28 mouse cellular contexts compared by ENCODE assay signal in genomic region chr17:10011728-10012127, GRCm38 (mm10).
DNase-seq lines count a peak whose midpoint lies in the region; ATAC-seq lines count a peak whose summit lies in the region.
"Had no signal": no experiment of that assay in that cellular context is flagged by ENCODE, and none has a peak within 500 bp of the region (broad histone marks: within the 10 kb centered on the region; RNA-seq: fewer than 3 reads in every experiment).

No protein-coding gene starts in this region.

- H3K9ac ChIP-seq in hindbrain, embryonic 12.5 days, result no peak overlapping the region
- no peak overlapping the region for H3K9ac ChIP-seq in neural tube, embryonic 14.5 days (replicated peaks; ENCODE audit: low read depth, low read length)
- H3K9ac ChIP-seq: embryonic facial prominence, embryonic 15.5 days; forebrain, embryonic 12.5 days; forebrain, postnatal 0 days; hindbrain, embryonic 15.5 days; kidney, embryonic 15.5 days; limb, embryonic 13.5 days; liver, embryonic 12.5 days; liver, postnatal 0 days; midbrain, embryonic 15.5 days had no signal

- H3K4me1 ChIP-seq in hindbrain, embryonic 12.5 days, result peaks cover 12% of the 10 kb centered on the region; the same call in 1 of the 2 replicates
- peaks cover 15% of the 10 kb centered on the region; the same call in 1 of the 2 replicates for H3K4me1 ChIP-seq in hindbrain, embryonic 10.5 days (replicated peaks)
- H3K4me1 ChIP-seq in neural tube, embryonic 14.5 days (ENCODE audit: control insufficient read depth, insufficient read depth, low read length), result peaks cover 6% of the 10 kb centered on the region; the same call in 1 of the 2 replicates
- H3K4me1 ChIP-seq: embryonic facial prominence, embryonic 15.5 days; forebrain, embryonic 12.5 days; hindbrain, embryonic 15.5 days; liver, embryonic 12.5 days; midbrain, embryonic 15.5 days had no signal

- H3K4me3 ChIP-seq in hindbrain, embryonic 12.5 days, result no peak overlapping the region
- H3K4me3 ChIP-seq in hindbrain, embryonic 10.5 days, result no peak overlapping the region
- no peak overlapping the region for H3K4me3 ChIP-seq in neural tube, embryonic 14.5 days (ENCODE audit: low read depth, low read length)
- H3K4me3 ChIP-seq: embryonic facial prominence, embryonic 15.5 days; forebrain, embryonic 12.5 days; hindbrain, embryonic 15.5 days; kidney, embryonic 15.5 days; limb, embryonic 13.5 days; liver, embryonic 12.5 days; megakaryocyte, embryonic 14.5 days; midbrain, embryonic 15.5 days; myocyte had no signal

- no peaks in the 10 kb centered on the region for H3K9me3 ChIP-seq in hindbrain, embryonic 12.5 days (replicated peaks)
- H3K9me3 ChIP-seq in hindbrain, embryonic 10.5 days, result no peaks in the 10 kb centered on the region
- no peaks in the 10 kb centered on the region for H3K9me3 ChIP-seq in neural tube, embryonic 14.5 days (ENCODE audit: control insufficient read depth, low read length)
- H3K9me3 ChIP-seq: embryonic facial prominence, embryonic 15.5 days; forebrain, embryonic 12.5 days; hindbrain, embryonic 15.5 days; kidney, embryonic 15.5 days; limb, embryonic 13.5 days; liver, embryonic 12.5 days; midbrain, embryonic 15.5 days had no signal

- peak overlapping the region; percentile 26 for H3K27ac ChIP-seq in hindbrain, embryonic 12.5 days
- no peak overlapping the region for H3K27ac ChIP-seq in hindbrain, embryonic 10.5 days
- H3K27ac ChIP-seq in neural tube, embryonic 14.5 days (ENCODE audit: low read depth, low read length), result no peak overlapping the region
- H3K27ac ChIP-seq: embryonic facial prominence, embryonic 15.5 days; forebrain, embryonic 12.5 days; hindbrain, embryonic 15.5 days; kidney, embryonic 15.5 days; limb, embryonic 13.5 days; liver, embryonic 12.5 days; midbrain, embryonic 15.5 days had no signal

- no peak for DNase-seq in hindbrain, embryonic 10.5 days (ENCODE audit: low spot score)
- DNase-seq in embryo, embryonic 11 days, result peak; percentile 46
- DNase-seq in mesoderm, embryonic 11.5 days (ENCODE audit: low read depth, low spot score), result peak; percentile 68
- DNase-seq in right cerebral cortex, postnatal 14 days, result no peak
- no peak for DNase-seq in thymus, adult 18-20 months
- DNase-seq: adrenal gland, adult 2 months; adrenal gland, postnatal 36 days; B cell, adult 2 months; cerebellum, adult 18-20 months; cerebellum, postnatal 10 days; forebrain, postnatal 0 days; heart, postnatal 14 days; kidney, adult 18-20 months; kidney, postnatal 25 days; liver, postnatal 0 days; lung, postnatal 4 days; thymus, postnatal 14 days had no signal

- no peaks in the 10 kb centered on the region for H3K27me3 ChIP-seq in hindbrain, embryonic 12.5 days
- no peaks in the 10 kb centered on the region for H3K27me3 ChIP-seq in hindbrain, embryonic 10.5 days (ENCODE audit: insufficient read depth, poor library complexity, severe bottlenecking)
- no peaks in the 10 kb centered on the region for H3K27me3 ChIP-seq in neural tube, embryonic 14.5 days (ENCODE audit: control insufficient read depth, insufficient read depth, low read length)
- H3K27me3 ChIP-seq: embryonic facial prominence, embryonic 15.5 days; forebrain, embryonic 12.5 days; hindbrain, embryonic 15.5 days; kidney, embryonic 15.5 days; limb, embryonic 13.5 days; liver, embryonic 12.5 days; midbrain, embryonic 15.5 days had no signal

- ATAC-seq in hindbrain, embryonic 12.5 days (ENCODE audit: low FRiP score), result no peak
- peak; percentile 21; the same call in 1 of the 2 replicates for ATAC-seq in neural tube, embryonic 14.5 days (ENCODE audit: low read depth)
- ATAC-seq: forebrain, postnatal 0 days; liver, embryonic 12.5 days; liver, postnatal 0 days; midbrain, embryonic 15.5 days had no signal

- H3K36me3 ChIP-seq in hindbrain, embryonic 12.5 days, result no peaks in the 10 kb centered on the region
- no peaks in the 10 kb centered on the region for H3K36me3 ChIP-seq in hindbrain, embryonic 10.5 days
- H3K36me3 ChIP-seq in neural tube, embryonic 14.5 days (ENCODE audit: control insufficient read depth, insufficient read depth, low read length), result no peaks in the 10 kb centered on the region
- H3K36me3 ChIP-seq: embryonic facial prominence, embryonic 15.5 days; forebrain, embryonic 12.5 days; hindbrain, embryonic 15.5 days; kidney, embryonic 15.5 days; limb, embryonic 13.5 days; liver, embryonic 12.5 days; midbrain, embryonic 15.5 days had no signal

- 53% methylated on average over 8 of the region's 8 CpGs for WGBS in hindbrain, embryonic 12.5 days
- 67% methylated on average over 8 of the region's 8 CpGs for WGBS in hindbrain, embryonic 10.5 days
- WGBS in neural tube, embryonic 14.5 days, result 9% methylated on average over 8 of the region's 8 CpGs

- H3K4me2 ChIP-seq in hindbrain, embryonic 12.5 days (replicated peaks), result no peak overlapping the region
- no peak overlapping the region for H3K4me2 ChIP-seq in neural tube, embryonic 14.5 days (ENCODE audit: low read depth, low read length)
- H3K4me2 ChIP-seq: embryonic facial prominence, embryonic 15.5 days; forebrain, embryonic 12.5 days; hindbrain, embryonic 15.5 days; kidney, embryonic 15.5 days; limb, embryonic 13.5 days; liver, embryonic 12.5 days; midbrain, embryonic 15.5 days had no signal

Comparison
In these comparisons a context has a peak if more than half of its experiments do, and no peak if none do; other contexts are left out.
1. DNase-seq: peak in embryo, embryonic 11 days (single experiment) and mesoderm, embryonic 11.5 days (single experiment); none in hindbrain, embryonic 10.5 days (single experiment), right cerebral cortex, postnatal 14 days (single experiment) and thymus, adult 18-20 months (0 of 2).